Mouse (Mus musculus): ENCODE measurements around the gene Rreb1.

Rreb1 gene

GRCm38 (mm10) chr13:37918336-37919261 lies 140.4 kb downstream of the Rreb1 start:
- DNase-seq (ENCODE audit: low spot score in 2 of 2), result no peak

GRCm38 (mm10) chr13:37919711-37920277 lies 141.6 kb downstream of the Rreb1 start:
- no peak for DNase-seq (ENCODE audit: low spot score in 2 of 2)

- no peak for DNase-seq (ENCODE audit: low spot score in 2 of 2)
These were observed 142.5 kb downstream of the Rreb1 start for GRCm38 (mm10) chr13:37920727-37921126.

- DNase-seq (ENCODE audit: low spot score in 2 of 2), result no peak
These were observed 144.9 kb downstream of the Rreb1 start for GRCm38 (mm10) chr13:37923091-37923490.

GRCm38 (mm10) chr13:37923643-37924460 lies 145.7 kb downstream of the Rreb1 start:
- DNase-seq (ENCODE audit: low spot score in 2 of 2), result no peak

GRCm38 (mm10) chr13:37924461-37924948 lies 146.3 kb downstream of the Rreb1 start:
- no peak for DNase-seq (ENCODE audit: low spot score in 2 of 2)

- no peak for DNase-seq (ENCODE audit: low spot score in 2 of 2)
These were observed 148.2 kb downstream of the Rreb1 start for GRCm38 (mm10) chr13:37926394-37926793.

GRCm38 (mm10) chr13:37929532-37929931 lies 151.3 kb downstream of the Rreb1 start:
- no peak for DNase-seq (ENCODE audit: low spot score in 2 of 2)

GRCm38 (mm10) chr13:37930091-37930490 lies 151.9 kb downstream of the Rreb1 start:
- no peak for DNase-seq (ENCODE audit: low spot score in 2 of 2)

- no peak for DNase-seq (ENCODE audit: low spot score in 2 of 2)
These were observed 152.4 kb downstream of the Rreb1 start for GRCm38 (mm10) chr13:37930621-37931020.

- DNase-seq (ENCODE audit: low spot score in 2 of 2), result no peak
These were observed 153.2 kb downstream of the Rreb1 start for GRCm38 (mm10) chr13:37931210-37931922.

GRCm38 (mm10) chr13:37934075-37934474 lies 155.9 kb downstream of the Rreb1 start:
- no peak for DNase-seq (ENCODE audit: low spot score in 2 of 2)

- no peak for DNase-seq (ENCODE audit: low spot score in 2 of 2)
These were observed 156.7 kb downstream of the Rreb1 start for GRCm38 (mm10) chr13:37934920-37935319.

GRCm38 (mm10) chr13:37936351-37936750 lies 158.2 kb downstream of the Rreb1 start:
- no peak for DNase-seq (ENCODE audit: low spot score in 2 of 2)

- no peak for DNase-seq (ENCODE audit: low spot score in 2 of 2)
These were observed 162.0 kb downstream of the Rreb1 start for GRCm38 (mm10) chr13:37940167-37940566.

- no peak for DNase-seq (ENCODE audit: low spot score in 2 of 2)
These were observed 162.4 kb downstream of the Rreb1 start for GRCm38 (mm10) chr13:37940649-37941048.

- no peak for DNase-seq (ENCODE audit: low spot score in 2 of 2)
These were observed 163.0 kb downstream of the Rreb1 start for GRCm38 (mm10) chr13:37941138-37941645.

- DNase-seq (ENCODE audit: low spot score in 2 of 2), result no peak
These were observed 164.0 kb downstream of the Rreb1 start for GRCm38 (mm10) chr13:37941950-37942886.

- DNase-seq (ENCODE audit: low spot score in 2 of 2), result no peak
These were observed 164.7 kb downstream of the Rreb1 start for GRCm38 (mm10) chr13:37942887-37943331.

- no peak for DNase-seq (ENCODE audit: low spot score in 2 of 2)
These were observed 165.3 kb downstream of the Rreb1 start for GRCm38 (mm10) chr13:37943466-37943865.
